Mouse (Mus musculus): ENCODE results near the gene Pafah1b3. TPM values are rescaled to one million over a fixed set of nuclear protein-coding genes. Genes with fewer than 3 reads are reported as not detected.
A peak's percentile ranks its signal among the peaks of the same experiment; 100 is the strongest.

Pafah1b3 gene
- polyA plus RNA-seq, 1 experiment from 2014 or later: 287 TPM

DNA sequence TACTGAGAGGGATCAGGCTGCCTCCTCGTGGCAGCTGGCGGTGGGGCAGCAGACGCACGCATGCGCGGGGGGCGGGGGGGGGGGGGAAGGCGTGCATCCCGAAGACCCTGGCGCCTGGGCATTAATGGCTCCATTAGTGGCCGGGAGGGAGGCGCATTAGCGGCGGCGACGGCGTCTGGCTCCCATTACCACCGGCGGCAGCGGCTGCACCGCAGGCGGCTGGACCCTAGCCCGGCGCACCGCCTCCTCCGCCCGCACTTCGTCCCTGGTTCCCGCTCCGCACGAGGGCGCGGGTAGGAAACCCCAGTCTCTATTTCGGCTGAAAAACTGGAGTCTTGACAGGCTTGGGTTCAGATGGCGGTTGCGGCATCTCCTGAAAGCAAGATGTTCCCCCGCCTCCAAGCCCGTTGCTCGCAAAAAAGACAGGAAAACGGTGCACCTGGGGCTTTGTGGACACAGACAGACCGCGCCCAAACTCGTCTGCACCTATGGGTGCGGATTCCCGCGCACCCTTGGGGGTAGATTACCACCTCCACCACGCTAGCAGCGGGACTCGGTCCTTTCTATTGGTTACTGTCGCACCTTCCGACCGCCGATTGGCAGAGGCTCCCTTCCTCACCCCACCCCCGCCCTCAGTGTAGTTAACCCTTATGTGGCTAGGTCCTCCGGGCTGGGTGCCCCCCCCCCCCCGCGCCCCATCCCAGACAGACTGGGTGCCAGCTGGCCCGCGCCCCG is 19.3 kb downstream of the Pafah1b3 start:
- peak overlapping the region; percentile 97 for H3K27ac ChIP-seq (replicated peaks; ENCODE audit: low read depth, low read length)
- H3K4me3 ChIP-seq (ENCODE audit: low read depth, low read length): peak overlapping the region; percentile 55
- no peaks in the 10 kb centered on the region for H3K27me3 ChIP-seq (ENCODE audit: control insufficient read depth, insufficient read depth, low read length)
- peak; percentile 88 for DNase-seq (ENCODE audit: low spot score)
- ATAC-seq (replicated peaks; ENCODE audit: insufficient number of reproducible peaks, low FRiP score, low TSS enrichment, low read depth): peak; percentile 40
- H3K9ac ChIP-seq (replicated peaks; ENCODE audit: low read length): peak overlapping the region; percentile 83
- peak overlapping the region; percentile 97 for H3K4me2 ChIP-seq (ENCODE audit: low read depth, low read length)
- no peaks in the 10 kb centered on the region for H3K9me3 ChIP-seq (replicated peaks; ENCODE audit: control insufficient read depth, low read length)
- H3K4me1 ChIP-seq (ENCODE audit: control insufficient read depth, insufficient read depth, low read length): peaks cover 13% of the 10 kb centered on the region
- H3K36me3 ChIP-seq (replicated peaks; ENCODE audit: control insufficient read depth, insufficient read depth, low read depth, low read length): no peaks in the 10 kb centered on the region
- 0% methylated on average over 49 of the region's 60 CpGs for WGBS

DNA sequence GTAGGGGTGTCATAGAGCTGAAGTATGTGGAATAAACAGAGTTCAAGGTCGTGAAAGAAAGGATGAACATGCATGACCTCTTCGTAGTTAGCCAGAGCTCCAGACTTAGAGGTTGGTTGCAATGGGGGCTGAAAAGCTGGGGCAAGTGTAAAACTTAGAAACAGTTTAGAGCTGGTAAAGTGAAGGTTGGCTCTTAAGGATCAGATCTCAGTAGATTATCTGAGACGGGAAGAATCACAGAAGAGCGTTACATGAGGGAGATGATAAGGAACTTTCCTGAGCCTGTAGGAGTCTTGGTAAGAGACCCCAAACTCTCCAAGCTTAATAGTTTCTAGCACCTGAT is 19.8 kb downstream of the Pafah1b3 start:
- DNase-seq (ENCODE audit: low spot score): no peak
- H3K27me3 ChIP-seq (ENCODE audit: control insufficient read depth, insufficient read depth, low read length): no peaks in the 10 kb centered on the region
- no peak for ATAC-seq (replicated peaks; ENCODE audit: insufficient number of reproducible peaks, low FRiP score, low TSS enrichment, low read depth)
- H3K4me1 ChIP-seq (ENCODE audit: control insufficient read depth, insufficient read depth, low read length): peaks cover 13% of the 10 kb centered on the region
- H3K4me3 ChIP-seq (ENCODE audit: low read depth, low read length): peak overlapping the region; percentile 55
- H3K9me3 ChIP-seq (replicated peaks; ENCODE audit: control insufficient read depth, low read length): no peaks in the 10 kb centered on the region
- 15% methylated on average over 4 of the region's 4 CpGs for WGBS
- H3K27ac ChIP-seq (replicated peaks; ENCODE audit: low read depth, low read length): peak overlapping the region; percentile 97
- H3K36me3 ChIP-seq (replicated peaks; ENCODE audit: control insufficient read depth, insufficient read depth, low read depth, low read length): no peaks in the 10 kb centered on the region
- H3K9ac ChIP-seq (replicated peaks; ENCODE audit: low read length): peak overlapping the region; percentile 14; the same call in 1 of the 2 replicates
- H3K4me2 ChIP-seq (ENCODE audit: low read depth, low read length): peak overlapping the region; percentile 97

DNA sequence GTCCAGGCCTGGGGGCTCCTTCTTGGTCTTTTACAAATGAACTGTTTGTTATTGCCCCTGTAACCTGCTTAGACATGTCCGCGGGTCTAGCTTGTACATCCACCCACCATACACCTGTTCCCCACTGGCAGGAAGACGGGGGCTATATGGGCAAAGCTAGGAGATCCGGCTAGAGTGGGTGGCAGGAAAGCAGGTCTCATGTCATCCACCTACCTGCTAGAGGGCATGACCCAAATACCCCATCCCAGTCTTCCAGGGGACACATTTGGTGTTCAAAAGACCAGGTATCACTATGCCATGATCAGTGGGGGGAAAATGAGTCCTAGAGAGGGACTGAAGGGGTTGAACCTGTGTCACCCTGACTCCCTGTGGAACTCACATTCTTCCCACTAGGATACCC is 20.4 kb downstream of the Pafah1b3 start:
- Histone ChIP-seq H3K9ac (replicated peaks; ENCODE audit: low read length) (no peak overlapping the region; the same call in 1 of the 2 replicates), H3K36me3 (replicated peaks; ENCODE audit: control insufficient read depth, insufficient read depth, low read depth, low read length) (no peaks in the 10 kb centered on the region), H3K9me3 (replicated peaks; ENCODE audit: control insufficient read depth, low read length) (no peaks in the 10 kb centered on the region), H3K27ac (replicated peaks; ENCODE audit: low read depth, low read length) (no peak overlapping the region; the same call in 1 of the 2 replicates), H3K4me2 (ENCODE audit: low read depth, low read length) (peak overlapping the region; percentile 97; the same call in 1 of the 2 replicates), H3K4me3 (ENCODE audit: low read depth, low read length) (no peak overlapping the region), H3K27me3 (ENCODE audit: control insufficient read depth, insufficient read depth, low read length) (no peaks in the 10 kb centered on the region), H3K4me1 (ENCODE audit: control insufficient read depth, insufficient read depth, low read length) (peaks cover 13% of the 10 kb centered on the region)
- DNase-seq (ENCODE audit: low spot score) (no peak), ATAC-seq (replicated peaks; ENCODE audit: insufficient number of reproducible peaks, low FRiP score, low TSS enrichment, low read depth) (no peak)
- 76% methylated on average over 4 of the region's 4 CpGs for WGBS

DNA sequence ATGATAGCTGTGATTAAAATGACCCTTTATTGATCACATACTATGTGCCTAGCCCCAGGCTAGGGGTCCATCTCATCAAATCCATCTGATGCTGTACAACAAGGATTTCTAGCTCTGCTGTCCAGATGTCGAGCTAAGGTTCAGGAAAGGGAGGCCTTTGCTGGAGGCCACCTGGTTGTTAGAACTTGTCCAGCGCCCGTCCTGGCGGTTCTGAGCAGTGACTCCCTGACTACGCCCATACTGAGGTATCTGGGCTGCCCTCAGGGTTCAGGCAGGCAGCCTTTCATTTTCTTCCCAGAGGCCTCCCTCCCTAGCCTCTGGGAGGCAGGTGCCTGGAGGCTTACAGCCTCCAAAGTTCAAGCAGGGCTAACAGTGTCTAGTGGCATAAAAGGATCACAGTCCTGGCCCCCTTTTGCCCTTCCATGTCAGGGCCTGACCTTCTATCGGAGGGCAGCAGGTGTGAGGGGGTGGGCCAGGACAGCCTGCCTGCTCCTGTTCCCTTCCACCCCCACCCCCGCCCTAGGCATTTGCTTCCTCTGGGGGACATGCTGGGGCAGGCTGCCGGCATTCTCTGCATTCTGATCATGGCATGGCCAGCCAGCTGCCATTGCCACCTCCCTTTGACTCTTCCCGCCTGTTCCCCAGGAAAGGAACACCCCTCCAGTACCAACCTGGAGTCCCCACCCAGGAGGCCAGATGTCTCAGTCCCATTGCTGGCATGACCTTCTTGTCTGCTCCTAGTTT is 22.1 kb downstream of the Pafah1b3 start:
- Histone ChIP-seq H3K4me3 (ENCODE audit: low read depth, low read length) (no peak overlapping the region), H3K36me3 (replicated peaks; ENCODE audit: control insufficient read depth, insufficient read depth, low read depth, low read length) (peaks cover 4% of the 10 kb centered on the region; the same call in 1 of the 2 replicates), H3K9me3 (replicated peaks; ENCODE audit: control insufficient read depth, low read length) (no peaks in the 10 kb centered on the region), H3K27me3 (ENCODE audit: control insufficient read depth, insufficient read depth, low read length) (no peaks in the 10 kb centered on the region), H3K4me2 (ENCODE audit: low read depth, low read length) (no peak overlapping the region), H3K27ac (replicated peaks; ENCODE audit: low read depth, low read length) (peak overlapping the region; percentile 25), H3K4me1 (ENCODE audit: control insufficient read depth, insufficient read depth, low read length) (peaks cover 6% of the 10 kb centered on the region), H3K9ac (replicated peaks; ENCODE audit: low read length) (no peak overlapping the region; the same call in 1 of the 2 replicates)
- no peak for ATAC-seq (replicated peaks; ENCODE audit: insufficient number of reproducible peaks, low FRiP score, low TSS enrichment, low read depth)
- DNase-seq (ENCODE audit: low spot score): no peak
- WGBS: 43% methylated on average over 9 of the region's 9 CpGs

DNA sequence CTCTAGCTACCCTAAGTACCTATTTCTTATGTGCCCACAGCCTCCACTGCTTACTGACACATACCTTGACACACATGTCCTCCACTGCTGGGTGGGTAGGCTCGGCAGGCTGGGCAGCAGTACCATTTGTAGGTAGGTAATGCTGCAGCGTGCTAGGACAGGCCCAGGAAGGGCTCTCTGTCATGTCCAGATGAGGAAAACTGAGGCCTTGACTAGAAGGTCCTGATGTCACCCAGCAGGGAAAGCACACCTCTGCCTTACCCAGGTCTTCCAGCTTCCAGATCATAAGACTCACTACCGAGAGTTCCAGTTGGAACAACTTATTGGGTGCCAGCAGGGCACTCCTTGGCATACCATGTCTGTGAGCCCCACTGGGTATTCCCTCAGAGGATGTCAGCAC is 22.8 kb downstream of the Pafah1b3 start:
- H3K27me3 ChIP-seq (ENCODE audit: control insufficient read depth, insufficient read depth, low read length): no peaks in the 10 kb centered on the region
- no peaks in the 10 kb centered on the region for H3K9me3 ChIP-seq (replicated peaks; ENCODE audit: control insufficient read depth, low read length)
- WGBS: 87% methylated on average over 3 of the region's 3 CpGs
- ATAC-seq (replicated peaks; ENCODE audit: insufficient number of reproducible peaks, low FRiP score, low TSS enrichment, low read depth) (no peak), DNase-seq (ENCODE audit: low spot score) (no peak)
- H3K4me3 ChIP-seq (ENCODE audit: low read depth, low read length): no peak overlapping the region
- H3K4me1 ChIP-seq (ENCODE audit: control insufficient read depth, insufficient read depth, low read length): peaks cover 2% of the 10 kb centered on the region; the same call in 1 of the 2 replicates
- no peak overlapping the region for H3K4me2 ChIP-seq (ENCODE audit: low read depth, low read length)
- H3K27ac ChIP-seq (replicated peaks; ENCODE audit: low read depth, low read length): no peak overlapping the region
- H3K36me3 ChIP-seq (replicated peaks; ENCODE audit: control insufficient read depth, insufficient read depth, low read depth, low read length): peaks cover 4% of the 10 kb centered on the region; the same call in 1 of the 2 replicates
- no peak overlapping the region for H3K9ac ChIP-seq (replicated peaks; ENCODE audit: low read length)

DNA sequence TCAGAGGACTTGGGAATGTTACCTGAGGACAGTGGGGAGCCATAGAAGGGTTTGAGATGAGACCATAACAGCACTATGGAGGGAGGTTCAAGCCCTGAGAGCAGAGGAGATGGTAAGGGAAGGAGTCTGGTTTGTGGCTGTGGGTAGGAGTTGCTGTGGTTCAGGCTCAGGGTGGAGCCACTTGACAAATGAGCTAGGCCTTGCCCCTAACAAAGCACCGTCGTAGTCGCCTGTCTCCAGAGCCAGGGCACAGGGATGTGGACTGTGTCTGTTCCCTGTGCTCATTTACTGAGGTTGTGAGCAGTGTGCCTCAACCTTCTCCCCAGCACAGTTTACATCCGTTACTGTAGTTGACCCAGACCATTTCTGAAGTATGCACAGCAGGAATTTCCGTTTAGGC is 23.2 kb downstream of the Pafah1b3 start:
- Histone ChIP-seq H3K27ac (replicated peaks; ENCODE audit: low read depth, low read length) (no peak overlapping the region), H3K4me1 (ENCODE audit: control insufficient read depth, insufficient read depth, low read length) (0 out of 2 replicates have a peak, but pooled peaks cover 2% of the 10 kb centered on the region), H3K9ac (replicated peaks; ENCODE audit: low read length) (no peak overlapping the region), H3K9me3 (replicated peaks; ENCODE audit: control insufficient read depth, low read length) (no peaks in the 10 kb centered on the region), H3K36me3 (replicated peaks; ENCODE audit: control insufficient read depth, insufficient read depth, low read depth, low read length) (peaks cover 4% of the 10 kb centered on the region; the same call in 1 of the 2 replicates), H3K4me3 (ENCODE audit: low read depth, low read length) (no peak overlapping the region), H3K4me2 (ENCODE audit: low read depth, low read length) (no peak overlapping the region), H3K27me3 (ENCODE audit: control insufficient read depth, insufficient read depth, low read length) (no peaks in the 10 kb centered on the region)
- ATAC-seq (replicated peaks; ENCODE audit: insufficient number of reproducible peaks, low FRiP score, low TSS enrichment, low read depth): no peak
- DNase-seq (ENCODE audit: low spot score): no peak
- 71% methylated on average over 5 of the region's 5 CpGs for WGBS

DNA sequence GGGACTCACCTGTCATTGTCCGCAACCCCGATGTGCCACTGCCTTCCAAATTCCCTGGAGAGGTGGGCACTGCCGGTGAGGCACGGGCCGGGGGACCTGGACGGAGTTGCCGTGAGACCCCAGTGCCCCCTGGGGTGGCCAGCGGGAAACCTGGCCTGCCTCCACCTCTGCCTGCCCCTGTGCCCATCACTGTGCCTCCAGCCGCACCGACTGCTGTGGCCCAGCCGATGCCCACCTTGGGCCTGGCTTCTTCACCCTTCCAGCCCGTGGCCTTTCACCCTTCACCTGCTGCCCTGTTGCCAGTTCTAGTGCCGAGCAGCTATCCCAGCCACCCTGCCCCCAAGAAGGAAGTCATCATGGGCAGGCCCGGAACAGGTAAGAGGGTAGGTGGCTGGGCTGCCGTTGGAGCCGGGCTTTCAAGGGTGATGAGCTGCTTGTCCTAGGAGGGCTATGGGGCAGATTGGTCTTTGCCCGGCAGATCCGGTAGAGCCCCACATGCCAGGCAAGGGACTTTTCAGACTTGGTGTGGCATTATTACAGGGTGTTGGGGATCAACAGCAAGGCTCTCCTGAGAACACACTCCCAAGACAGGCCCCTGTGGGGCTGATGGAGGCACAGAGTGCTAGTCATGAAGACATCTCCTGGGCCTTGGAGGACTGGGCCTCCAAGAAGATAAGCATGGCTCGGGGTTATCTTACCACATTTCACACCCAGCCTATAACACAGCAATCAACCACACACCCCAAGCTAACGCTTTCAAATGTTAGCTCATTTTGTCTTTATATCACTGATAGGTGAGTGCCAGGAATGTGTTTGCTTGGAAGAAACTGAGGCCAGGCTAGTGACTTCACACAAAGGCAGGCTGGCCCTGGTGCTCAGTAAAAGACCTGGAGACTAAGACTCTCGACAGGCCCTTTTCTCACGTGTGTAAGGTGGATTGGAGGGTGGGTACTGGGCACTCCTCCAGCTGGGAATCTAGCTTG is 24.2 kb downstream of the Pafah1b3 start:
- H3K9ac ChIP-seq (replicated peaks; ENCODE audit: low read length): no peak overlapping the region
- no peak overlapping the region for H3K27ac ChIP-seq (replicated peaks; ENCODE audit: low read depth, low read length)
- H3K4me1 ChIP-seq (ENCODE audit: control insufficient read depth, insufficient read depth, low read length): peaks cover 8% of the 10 kb centered on the region; the same call in 1 of the 2 replicates
- H3K36me3 ChIP-seq (replicated peaks; ENCODE audit: control insufficient read depth, insufficient read depth, low read depth, low read length): peaks cover 4% of the 10 kb centered on the region; the same call in 1 of the 2 replicates
- no peaks in the 10 kb centered on the region for H3K27me3 ChIP-seq (ENCODE audit: control insufficient read depth, insufficient read depth, low read length)
- ATAC-seq (replicated peaks; ENCODE audit: insufficient number of reproducible peaks, low FRiP score, low TSS enrichment, low read depth): no peak
- no peak for DNase-seq (ENCODE audit: low spot score)
- no peaks in the 10 kb centered on the region for H3K9me3 ChIP-seq (replicated peaks; ENCODE audit: control insufficient read depth, low read length)
- H3K4me3 ChIP-seq (ENCODE audit: low read depth, low read length): no peak overlapping the region
- 89% methylated on average over 22 of the region's 22 CpGs for WGBS
- no peak overlapping the region for H3K4me2 ChIP-seq (ENCODE audit: low read depth, low read length)

Measured in embryonic facial prominence, embryonic 11.5 days (tissue).